Mouse (Mus musculus) neural tube, embryonic 10.5 days (tissue): Measurements from ENCODE around the gene Scarb2.
A peak's percentile ranks its signal among the peaks of the same experiment; 100 is the strongest.

Experiments used
- DNase-seq: peaks from one replicate; pipeline ENCODE4 v3.0.0-alpha.2; 2017; ENCODE audit warnings: low spot score; ENCODE audit errors: extremely low spot score

The Scarb2 gene

GRCm38 (mm10) chr5:92438540-92438939 is 68.1 kb downstream of the Scarb2 start:
- no peak for DNase-seq

- peak; percentile 95 for DNase-seq
These were observed 71.5 kb downstream of the Scarb2 start, which contains the start of gene Nup54 for GRCm38 (mm10) chr5:92435025-92435584. Nup54 (minus strand) TSS chr5:92435219.

GRCm38 (mm10) chr5:92434571-92434985 is 72.1 kb downstream of the Scarb2 start:
- DNase-seq = no peak

GRCm38 (mm10) chr5:92434070-92434469 is 72.6 kb downstream of the Scarb2 start:
- DNase-seq = no peak

- DNase-seq = no peak
These were observed 75.0 kb downstream of the Scarb2 start for GRCm38 (mm10) chr5:92431611-92432010.

- no peak for DNase-seq
These were observed 75.9 kb downstream of the Scarb2 start for GRCm38 (mm10) chr5:92430723-92431122.

- DNase-seq = no peak
These were observed 82.5 kb downstream of the Scarb2 start for GRCm38 (mm10) chr5:92424126-92424525.

GRCm38 (mm10) chr5:92413982-92414375 is 92.7 kb downstream of the Scarb2 start:
- DNase-seq = no peak

GRCm38 (mm10) chr5:92413271-92413981 is 93.2 kb downstream of the Scarb2 start:
- DNase-seq = no peak

GRCm38 (mm10) chr5:92411461-92412140 is 95.0 kb downstream of the Scarb2 start:
- DNase-seq = no peak

GRCm38 (mm10) chr5:92410486-92410885 is 96.1 kb downstream of the Scarb2 start:
- DNase-seq = no peak

- no peak for DNase-seq
These were observed 97.1 kb downstream of the Scarb2 start for GRCm38 (mm10) chr5:92409361-92410155.

- DNase-seq = no peak
These were observed 102.3 kb downstream of the Scarb2 start for GRCm38 (mm10) chr5:92404400-92404678.

GRCm38 (mm10) chr5:92403562-92404399 is 102.9 kb downstream of the Scarb2 start:
- peak; percentile 56 for DNase-seq

GRCm38 (mm10) chr5:92402816-92403215 is 103.8 kb downstream of the Scarb2 start:
- DNase-seq = no peak

GRCm38 (mm10) chr5:92398153-92398552 is 108.5 kb downstream of the Scarb2 start:
- peak; percentile 79 for DNase-seq

- DNase-seq = no peak
These were observed 110.2 kb downstream of the Scarb2 start for GRCm38 (mm10) chr5:92396476-92396875.

GRCm38 (mm10) chr5:92395764-92396163 is 110.9 kb downstream of the Scarb2 start:
- DNase-seq = no peak

GRCm38 (mm10) chr5:92393863-92394262 is 112.8 kb downstream of the Scarb2 start:
- DNase-seq = no peak

GRCm38 (mm10) chr5:92392542-92392941 is 114.1 kb downstream of the Scarb2 start:
- DNase-seq = no peak
